Mouse (Mus musculus) embryonic fibroblast, embryonic 13.5 days (primary cell): ENCODE measurements around the gene Zfp64. TPM values are rescaled to one million over a fixed set of nuclear protein-coding genes. Genes with fewer than 3 reads are reported as not detected.

Source experiments
- H3K27ac ChIP-seq: 2 replicates; pipeline ENCODE4 v1.5.1; 2012; ENCODE audit warnings: low read length, control low read depth, inconsistent platforms; ENCODE audit not compliant: insufficient read depth
- H3K4me1 ChIP-seq: 2 replicates; pipeline ENCODE4 v1.6.1; 2011; ENCODE audit warnings: low read length; ENCODE audit not compliant: control insufficient read depth, insufficient read depth
- H3K4me3 ChIP-seq: 2 replicates; pipeline ENCODE4 v1.5.1; 2011; ENCODE audit warnings: mild to moderate bottlenecking, control low read depth, low read length; ENCODE audit not compliant: insufficient read depth
- CTCF ChIP-seq: IDR thresholded peaks from 2 replicates; pipeline ENCODE4 v1.5.1; 2011; ENCODE audit warnings: mild to moderate bottlenecking, control low read depth, low read length, moderate library complexity, borderline replicate concordance; ENCODE audit not compliant: insufficient read depth
- POLR2A ChIP-seq: IDR thresholded peaks from 2 replicates; pipeline ENCODE4 v1.6.1; 2011; ENCODE audit warnings: low read depth, mild to moderate bottlenecking, control low read depth, low read length, moderate library complexity
- polyA plus RNA-seq: library from polyadenylated mRNA; stranded (reverse); fragments of >200 nt; gene quantifications from 2 replicates; pipeline ENCODE4 v1.2.4, GENCODE M21; 2011; ENCODE audit warnings: low read depth; ENCODE audit not compliant: missing spikeins, insufficient read length

Zfp64 gene
- polyA plus RNA-seq, 1 experiment, result 14.7 TPM

GRCm38 (mm10) chr2:168954376-168954775 lies 1.0 kb downstream of the Zfp64 start:
- H3K4me3 ChIP-seq, result peak overlapping the region; percentile 81
- TF ChIP-seq CTCF (no peak), POLR2A (no peak)
- H3K4me1 ChIP-seq, result peaks cover 3% of the 10 kb centered on the region; the same call in 1 of the 2 replicates
- peak overlapping the region; percentile 95; the same call in 1 of the 2 replicates for H3K27ac ChIP-seq

GRCm38 (mm10) chr2:168948506-168948905 lies 6.9 kb downstream of the Zfp64 start:
- TF ChIP-seq POLR2A (no peak), CTCF (no peak)
- H3K27ac ChIP-seq, result no peak overlapping the region
- H3K4me1 ChIP-seq, result peaks cover under 1% of the 10 kb centered on the region; the same call in 1 of the 2 replicates
- no peak overlapping the region for H3K4me3 ChIP-seq

GRCm38 (mm10) chr2:168947663-168948062 lies 7.7 kb downstream of the Zfp64 start:
- Histone ChIP-seq H3K4me1 (no peaks in the 10 kb centered on the region), H3K4me3 (no peak overlapping the region), H3K27ac (no peak overlapping the region)
- TF ChIP-seq CTCF, result no peak
- no peak for TF ChIP-seq POLR2A

- Histone ChIP-seq H3K4me1 (no peaks in the 10 kb centered on the region), H3K27ac (no peak overlapping the region)
- TF ChIP-seq POLR2A (no peak), CTCF (no peak)
These were observed 11.4 kb downstream of the Zfp64 start for GRCm38 (mm10) chr2:168944011-168944410.

GRCm38 (mm10) chr2:168939941-168940340 lies 15.4 kb downstream of the Zfp64 start:
- no peak for TF ChIP-seq POLR2A
- no peak for TF ChIP-seq CTCF
- Histone ChIP-seq H3K4me3 (no peak overlapping the region), H3K27ac (no peak overlapping the region), H3K4me1 (no peaks in the 10 kb centered on the region)

More at GRCm38 (mm10) chr2:168944011-168944410, 11.4 kb downstream of the Zfp64 start:
- no peak overlapping the region for H3K4me3 ChIP-seq

GRCm38 (mm10) chr2:168939261-168939933 lies 16.0 kb downstream of the Zfp64 start:
- Histone ChIP-seq H3K27ac (no peak overlapping the region), H3K4me3 (no peak overlapping the region), H3K4me1 (no peaks in the 10 kb centered on the region)
- TF ChIP-seq CTCF, result no peak
- no peak for TF ChIP-seq POLR2A

GRCm38 (mm10) chr2:168936896-168937295 lies 18.5 kb downstream of the Zfp64 start:
- TF ChIP-seq POLR2A (no peak), CTCF (no peak)
- Histone ChIP-seq H3K4me3 (no peak overlapping the region), H3K4me1 (no peaks in the 10 kb centered on the region), H3K27ac (no peak overlapping the region)

GRCm38 (mm10) chr2:168935165-168935564 lies 20.2 kb downstream of the Zfp64 start:
- TF ChIP-seq CTCF, result no peak
- no peak for TF ChIP-seq POLR2A
- H3K27ac ChIP-seq, result no peak overlapping the region
- H3K4me3 ChIP-seq, result no peak overlapping the region
- H3K4me1 ChIP-seq, result no peaks in the 10 kb centered on the region

- H3K4me1 ChIP-seq, result no peaks in the 10 kb centered on the region
- TF ChIP-seq POLR2A, result no peak
- no peak for TF ChIP-seq CTCF
- H3K27ac ChIP-seq, result no peak overlapping the region
- no peak overlapping the region for H3K4me3 ChIP-seq
These were observed 23.7 kb downstream of the Zfp64 start for GRCm38 (mm10) chr2:168931686-168932085.

- H3K4me3 ChIP-seq, result no peak overlapping the region
- no peaks in the 10 kb centered on the region for H3K4me1 ChIP-seq
- TF ChIP-seq POLR2A (no peak), CTCF (peak; percentile 30; the same call in 1 of the 2 replicates)
- no peak overlapping the region for H3K27ac ChIP-seq
These were observed 25.7 kb downstream of the Zfp64 start for GRCm38 (mm10) chr2:168929691-168930090.
